Mouse (Mus musculus) olfactory bulb, adult 2 months (tissue): ENCODE data around the gene Ubxn11.

Experiments used
- CTCF ChIP-seq: fragments of 200-500 bp; IDR thresholded peaks from 2 replicates; pipeline ENCODE4 v1.5.1; 2012; ENCODE audit warnings: low read depth, mild to moderate bottlenecking, low read length, moderate library complexity; ENCODE audit not compliant: insufficient read depth
- POLR2A ChIP-seq: fragments of 200-500 bp; IDR thresholded peaks from 2 replicates; pipeline ENCODE4 v1.6.1; 2012; ENCODE audit warnings: mild to moderate bottlenecking, low read depth, low read length, moderate library complexity; ENCODE audit not compliant: insufficient read depth

GRCm38 (mm10) chr4:134154354-134154753 is 52.0 kb downstream of the Ubxn11 start:
- no peak for TF ChIP-seq CTCF
- no peak for TF ChIP-seq POLR2A
